Mouse (Mus musculus) forebrain, embryonic 11.5 days (tissue): ENCODE measurements around the gene Klc2. TPM values are rescaled to one million over a fixed set of nuclear protein-coding genes. Genes with fewer than 3 reads are reported as not detected.

Source experiments
- ATAC-seq: fragments of 200-750 bp; cut with Nextera tagmentation; replicated peaks from 2 replicates; pipeline ENCODE4 v1.8.0; 2017; ENCODE audit warnings: moderate TSS enrichment; ENCODE audit not compliant: low FRiP score
- DNase-seq: peaks from one replicate; pipeline ENCODE4 v3.0.0-alpha.2; 2017; ENCODE audit warnings: low spot score
- H3K27ac ChIP-seq: fragments of 300-500 bp; sonication (generic); 2 replicates; pipeline ENCODE4 v1.5.1; 2014; ENCODE audit warnings: low read depth, low read length
- H3K27me3 ChIP-seq: fragments of 300-500 bp; sonication (generic); 2 replicates; pipeline ENCODE4 v1.6.1; 2014; ENCODE audit warnings: mild to moderate bottlenecking, low read length, mixed read lengths; ENCODE audit not compliant: control insufficient read depth, insufficient read depth
- H3K36me3 ChIP-seq: fragments of 300-500 bp; sonication (generic); 2 replicates; pipeline ENCODE4 v1.6.1; 2014; ENCODE audit warnings: mild to moderate bottlenecking, low read length, moderate library complexity, mixed read lengths; ENCODE audit not compliant: control insufficient read depth, insufficient read depth
- H3K4me1 ChIP-seq: fragments of 300-500 bp; sonication (generic); replicated peaks from 2 replicates; pipeline ENCODE4 v1.6.1; 2014; ENCODE audit warnings: low read length, mixed read lengths; ENCODE audit not compliant: control insufficient read depth, insufficient read depth
- H3K4me2 ChIP-seq: fragments of 300-500 bp; sonication (generic); 2 replicates; pipeline ENCODE4 v1.6.1; 2014; ENCODE audit warnings: low read depth, mild to moderate bottlenecking, low read length, moderate library complexity, mixed read lengths; ENCODE audit not compliant: severe bottlenecking
- H3K4me3 ChIP-seq: fragments of 300-500 bp; sonication (generic); 2 replicates; pipeline ENCODE4 v1.5.1; 2014; ENCODE audit warnings: low read depth, low read length
- H3K9ac ChIP-seq: fragments of 300-500 bp; sonication (generic); 2 replicates; pipeline ENCODE4 v1.6.1; 2014; ENCODE audit warnings: low read length
- H3K9me3 ChIP-seq: fragments of 300-500 bp; sonication (generic); 2 replicates; pipeline ENCODE4 v1.6.1; 2016; ENCODE audit warnings: low read length, mixed read lengths; ENCODE audit not compliant: control insufficient read depth
- WGBS: fragments of 180-500 bp; shearing (Covaris S2); extraction: QIAGEN DNeasy Blood & Tissue Kit; methylation state at CpG from one replicate; pipeline ENCODE4 v1.1.7; 2014; 5-methylcytosine and 5-hydroxymethylcytosine counted together
- polyA plus RNA-seq: library from polyadenylated mRNA; unstranded; fragments of >200 nt; fragmentation: Nextera tagmentation; extraction: Ambion mirVana; gene quantifications from 2 replicates; pipeline ENCODE4 v1.2.1, GENCODE M21; 2014

Klc2 gene
- polyA plus RNA-seq, 1 experiment from 2014 or later, result 35.3 TPM

GRCm38 (mm10) chr19:5097521-5098362, 20.6 kb downstream of the Klc2 start:
- Histone ChIP-seq H3K9me3 (no peaks in the 10 kb centered on the region), H3K4me3 (peak overlapping the region; percentile 57), H3K36me3 (peaks cover 11% of the 10 kb centered on the region; the same call in 1 of the 2 replicates), H3K4me2 (peak overlapping the region; percentile 97), H3K9ac (peak overlapping the region; percentile 88), H3K4me1 (peaks cover 21% of the 10 kb centered on the region), H3K27ac (peak overlapping the region; percentile 19; the same call in 1 of the 2 replicates), H3K27me3 (no peaks in the 10 kb centered on the region)
- DNase-seq (no peak), ATAC-seq (no peak; the same call in 1 of the 2 replicates)
- WGBS, result 3% methylated on average over 24 of the region's 31 CpGs

GRCm38 (mm10) chr19:5095887-5096474, 22.4 kb downstream of the Klc2 start:
- H3K27ac ChIP-seq, result no peak overlapping the region
- H3K4me3 ChIP-seq, result peak overlapping the region; percentile 57
- H3K9ac ChIP-seq, result peak overlapping the region; percentile 9; the same call in 1 of the 2 replicates
- peak overlapping the region; percentile 97 for H3K4me2 ChIP-seq
- DNase-seq, result no peak
- 15% methylated on average over 9 of the region's 9 CpGs for WGBS
- no peaks in the 10 kb centered on the region for H3K9me3 ChIP-seq
- H3K27me3 ChIP-seq, result no peaks in the 10 kb centered on the region
- ATAC-seq, result no peak
- H3K4me1 ChIP-seq, result peaks cover 23% of the 10 kb centered on the region
- H3K36me3 ChIP-seq, result peaks cover 9% of the 10 kb centered on the region; the same call in 1 of the 2 replicates

DNA sequence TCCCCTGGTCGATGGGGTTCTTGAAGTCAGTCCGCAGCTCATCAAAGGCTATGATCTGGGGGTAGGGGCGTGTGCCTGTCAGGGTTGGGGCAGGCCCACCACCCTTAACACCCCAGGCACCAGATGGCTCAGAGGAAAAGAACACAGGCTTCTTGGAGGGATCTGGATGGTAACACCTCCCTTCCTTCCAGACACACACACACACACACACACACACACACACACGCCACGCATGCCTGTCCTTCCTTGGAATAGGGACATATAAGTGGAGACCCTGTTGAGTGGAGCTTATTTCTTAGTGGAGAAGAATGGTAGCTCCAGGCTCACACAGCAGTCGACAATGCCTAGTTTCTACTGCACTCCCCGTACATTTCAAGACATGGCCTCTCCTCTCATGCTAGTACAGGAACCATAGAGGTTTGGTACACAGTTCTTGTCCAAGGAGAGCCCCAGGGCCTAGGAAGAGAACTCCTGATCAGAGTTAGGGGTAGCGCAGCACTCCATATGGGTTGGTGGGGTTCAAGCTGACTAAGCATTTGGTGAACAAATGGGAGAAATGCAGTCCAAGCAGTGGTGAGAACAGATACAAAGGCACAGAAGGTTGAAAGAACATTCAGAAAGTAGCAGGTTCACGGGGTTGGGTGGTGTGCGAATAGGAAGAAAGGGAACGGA, 23.5 kb downstream of the Klc2 start:
- no peaks in the 10 kb centered on the region for H3K36me3 ChIP-seq
- peak overlapping the region; percentile 15; the same call in 1 of the 2 replicates for H3K27ac ChIP-seq
- no peaks in the 10 kb centered on the region for H3K9me3 ChIP-seq
- ATAC-seq, result peak; percentile 13
- H3K4me2 ChIP-seq, result peak overlapping the region; percentile 46
- no peaks in the 10 kb centered on the region for H3K27me3 ChIP-seq
- H3K4me1 ChIP-seq, result peaks cover 23% of the 10 kb centered on the region
- peak overlapping the region; percentile 18 for H3K4me3 ChIP-seq
- WGBS, result 34% methylated on average over 11 of the region's 11 CpGs
- peak overlapping the region; percentile 6; the same call in 1 of the 2 replicates for H3K9ac ChIP-seq
- DNase-seq, result no peak

- peak overlapping the region; percentile 46 for H3K4me2 ChIP-seq
- no peaks in the 10 kb centered on the region for H3K27me3 ChIP-seq
- 0 out of 2 replicates have a peak overlapping the region, but pooled peaks have one; percentile 15 for H3K27ac ChIP-seq
- H3K4me1 ChIP-seq, result peaks cover 25% of the 10 kb centered on the region
- ATAC-seq (peak; percentile 76), DNase-seq (peak; percentile 99)
- WGBS, result 1% methylated on average over 21 of the region's 21 CpGs
- H3K36me3 ChIP-seq, result no peaks in the 10 kb centered on the region
- H3K4me3 ChIP-seq, result peak overlapping the region; percentile 18
- H3K9ac ChIP-seq, result peak overlapping the region; percentile 6; the same call in 1 of the 2 replicates
- no peaks in the 10 kb centered on the region for H3K9me3 ChIP-seq
Measured at GRCm38 (mm10) chr19:5094243-5094632, 24.1 kb downstream of the Klc2 start.

- peaks cover 29% of the 10 kb centered on the region for H3K4me1 ChIP-seq
- H3K9me3 ChIP-seq, result no peaks in the 10 kb centered on the region
- H3K4me3 ChIP-seq, result peak overlapping the region; percentile 18; the same call in 1 of the 2 replicates
- 72% methylated on average over 12 of the region's 12 CpGs for WGBS
- H3K4me2 ChIP-seq, result peak overlapping the region; percentile 46; the same call in 1 of the 2 replicates
- H3K36me3 ChIP-seq, result no peaks in the 10 kb centered on the region
- H3K9ac ChIP-seq, result no peak overlapping the region; the same call in 1 of the 2 replicates
- DNase-seq, result no peak
- H3K27ac ChIP-seq, result no peak overlapping the region
- peak; percentile 7 for ATAC-seq
- no peaks in the 10 kb centered on the region for H3K27me3 ChIP-seq
Measured at GRCm38 (mm10) chr19:5093481-5094242, 24.7 kb downstream of the Klc2 start.

DNA sequence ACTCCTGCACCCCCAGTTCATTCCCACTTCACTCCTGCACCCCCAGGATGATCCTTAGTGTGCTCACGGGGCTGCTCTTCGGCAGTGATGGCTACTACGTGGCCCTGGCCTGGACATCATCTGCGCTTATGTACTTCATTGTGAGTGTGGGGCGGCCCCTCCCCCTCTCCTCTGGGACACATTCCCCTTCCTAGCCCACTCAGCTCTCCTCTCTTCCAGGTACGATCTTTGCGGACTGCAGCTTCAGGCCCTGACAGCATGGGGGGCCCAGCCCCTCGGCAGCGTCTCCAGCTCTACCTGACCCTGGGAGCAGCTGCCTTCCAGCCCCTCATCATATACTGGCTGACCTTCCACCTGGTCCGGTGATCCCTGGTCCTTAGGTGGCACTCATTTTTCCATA, 26.3 kb downstream of the Klc2 start:
- no peak overlapping the region for H3K4me3 ChIP-seq
- H3K36me3 ChIP-seq, result no peaks in the 10 kb centered on the region
- no peak overlapping the region for H3K9ac ChIP-seq
- H3K27ac ChIP-seq, result no peak overlapping the region
- no peaks in the 10 kb centered on the region for H3K9me3 ChIP-seq
- no peak for ATAC-seq
- DNase-seq, result no peak
- peaks cover 33% of the 10 kb centered on the region for H3K4me1 ChIP-seq
- H3K27me3 ChIP-seq, result no peaks in the 10 kb centered on the region
- no peak overlapping the region for H3K4me2 ChIP-seq
- whole genome bisulfite sequencing, result 89% methylated on average over 10 of the region's 10 CpGs

DNA sequence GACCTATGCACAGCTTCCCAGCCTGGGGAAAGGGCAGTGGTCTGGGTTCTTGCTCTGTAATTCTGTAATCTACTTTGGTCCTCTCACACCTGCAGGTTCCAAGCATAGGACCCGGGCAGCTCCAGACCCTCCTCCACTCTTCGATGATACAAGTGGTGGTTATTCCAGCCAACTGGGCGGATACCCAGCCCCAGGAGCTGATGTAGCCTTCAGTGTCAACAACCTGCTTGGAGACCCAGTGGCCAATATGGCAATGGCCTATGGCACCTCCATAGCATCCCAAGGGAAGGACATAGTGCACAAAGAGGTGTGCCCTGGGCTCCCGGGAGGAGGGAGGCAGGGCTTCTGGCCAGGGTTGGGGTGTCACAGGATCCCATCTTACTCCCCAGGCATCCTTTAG, 29.0 kb downstream of the Klc2 start:
- no peaks in the 10 kb centered on the region for H3K9me3 ChIP-seq
- no peaks in the 10 kb centered on the region for H3K36me3 ChIP-seq
- H3K4me1 ChIP-seq, result peaks cover 22% of the 10 kb centered on the region
- DNase-seq (no peak), ATAC-seq (no peak)
- peaks cover 20% of the 10 kb centered on the region for H3K27me3 ChIP-seq
- H3K27ac ChIP-seq, result no peak overlapping the region
- peak overlapping the region; percentile 84 for H3K4me2 ChIP-seq
- peak overlapping the region; percentile 82 for H3K4me3 ChIP-seq
- no peak overlapping the region; the same call in 1 of the 2 replicates for H3K9ac ChIP-seq
- WGBS, result 91% methylated on average over 4 of the region's 4 CpGs
